Mouse (Mus musculus): Measurements from ENCODE around the gene Gm20518.

- TF ChIP-seq CHD2 (IDR thresholded peaks at IDR 0.05; ENCODE audit: low read depth, low read length) (no peak), ZC3H11A (IDR thresholded peaks at IDR 0.05; ENCODE audit: borderline replicate concordance, low read depth, low read length) (no peak), HCFC1 (IDR thresholded peaks at IDR 0.05; ENCODE audit: borderline replicate concordance, insufficient read depth, low read length) (no peak), MAFK (IDR thresholded peaks at IDR 0.05; ENCODE audit: insufficient read depth, low read depth, low read length) (no peak)
These were observed 63.2 kb downstream of the Gm20518 start for GRCm38 (mm10) chr16:17828229-17828628.

Measured in ES-E14 (cell line).